ENCODE assay signal across 8 mouse cellular contexts in genomic region chr6:117080973-117081372, GRCm38 (mm10).
DNase-seq lines count a peak whose midpoint lies in the region; ATAC-seq and TF ChIP-seq lines count a peak whose summit lies in the region.

No protein-coding gene starts in this region.

- no peak overlapping the region for H3K9ac ChIP-seq in hindbrain, embryonic 14.5 days
- H3K9ac ChIP-seq in ES-Bruce4 (ENCODE audit: low read depth, poor library complexity, severe bottlenecking) = no peak overlapping the region
- H3K9ac ChIP-seq in limb, embryonic 12.5 days (replicated peaks) = no peak overlapping the region
- no peak overlapping the region for H3K9ac ChIP-seq in hindbrain, embryonic 13.5 days

- DNase-seq in hindbrain, embryonic 10.5 days (ENCODE audit: low spot score) = peak; percentile 28
- no peak for DNase-seq in hindbrain, embryonic 14.5 days (ENCODE audit: low spot score)
- DNase-seq in c-Kit-positive CD71-positive TER-119-positive erythroid progenitor cells, embryonic 14.5 days (ENCODE audit: low spot score) = peak; percentile 5
- no peak for DNase-seq in urinary bladder, adult 2 months (ENCODE audit: low spot score)
- DNase-seq in layer of hippocampus, adult 9-11 months = no peak

- no peaks in the 10 kb centered on the region for H3K9me3 ChIP-seq in hindbrain, embryonic 10.5 days
- no peaks in the 10 kb centered on the region for H3K9me3 ChIP-seq in hindbrain, embryonic 14.5 days (ENCODE audit: control insufficient read depth, low read length)
- 0 out of 2 replicates have a peak, but pooled peaks cover 4% of the 10 kb centered on the region for H3K9me3 ChIP-seq in ES-Bruce4 (replicated peaks; ENCODE audit: control insufficient read depth, insufficient read depth, low read length, poor library complexity, severe bottlenecking)
- H3K9me3 ChIP-seq in limb, embryonic 12.5 days = no peaks in the 10 kb centered on the region
- no peaks in the 10 kb centered on the region for H3K9me3 ChIP-seq in hindbrain, embryonic 13.5 days

- no peak overlapping the region for H3K4me3 ChIP-seq in hindbrain, embryonic 10.5 days
- H3K4me3 ChIP-seq in hindbrain, embryonic 14.5 days (replicated peaks; ENCODE audit: low read length) = no peak overlapping the region
- H3K4me3 ChIP-seq in ES-Bruce4 (ENCODE audit: low read depth, low read length) = no peak overlapping the region
- H3K4me3 ChIP-seq in limb, embryonic 12.5 days (replicated peaks) = no peak overlapping the region
- H3K4me3 ChIP-seq in hindbrain, embryonic 13.5 days = no peak overlapping the region

- WGBS in hindbrain, embryonic 10.5 days = 48% methylated on average over 13 of the region's 13 CpGs
- 50% methylated on average over 13 of the region's 13 CpGs for WGBS in hindbrain, embryonic 14.5 days
- 33% methylated on average over 13 of the region's 13 CpGs for WGBS in limb, embryonic 12.5 days
- 47% methylated on average over 13 of the region's 13 CpGs for WGBS in hindbrain, embryonic 13.5 days

- H3K27ac ChIP-seq in hindbrain, embryonic 10.5 days = no peak overlapping the region
- no peak overlapping the region for H3K27ac ChIP-seq in hindbrain, embryonic 14.5 days
- H3K27ac ChIP-seq in ES-Bruce4 (ENCODE audit: insufficient read depth, low read length) = no peak overlapping the region
- peak overlapping the region; percentile 50; the same call in 1 of the 2 replicates for H3K27ac ChIP-seq in limb, embryonic 12.5 days
- H3K27ac ChIP-seq in hindbrain, embryonic 13.5 days = no peak overlapping the region

- TF ChIP-seq EP300 in ES-Bruce4 (IDR thresholded peaks at IDR 0.05; ENCODE audit: insufficient read depth, low read depth, low read length) = no peak

- no peak for ATAC-seq in hindbrain, embryonic 14.5 days (ENCODE audit: low FRiP score)
- ATAC-seq in limb, embryonic 12.5 days (ENCODE audit: insufficient number of reproducible peaks, insufficient read depth, low FRiP score, low TSS enrichment, low read depth) = peak; percentile 66; the same call in 1 of the 2 replicates
- ATAC-seq in hindbrain, embryonic 13.5 days (ENCODE audit: low FRiP score) = no peak

- H3K4me1 ChIP-seq in hindbrain, embryonic 10.5 days (replicated peaks) = 0 out of 2 replicates have a peak, but pooled peaks cover 6% of the 10 kb centered on the region
- no peaks in the 10 kb centered on the region for H3K4me1 ChIP-seq in hindbrain, embryonic 14.5 days (replicated peaks; ENCODE audit: control insufficient read depth, insufficient read depth, low read length)
- H3K4me1 ChIP-seq in ES-Bruce4 (ENCODE audit: control insufficient read depth, insufficient read depth, low read length) = no peaks in the 10 kb centered on the region
- H3K4me1 ChIP-seq in limb, embryonic 12.5 days (replicated peaks) = peaks cover 41% of the 10 kb centered on the region
- H3K4me1 ChIP-seq in hindbrain, embryonic 13.5 days (replicated peaks) = peaks cover 6% of the 10 kb centered on the region; the same call in 1 of the 2 replicates

- no peak overlapping the region for H3K4me2 ChIP-seq in hindbrain, embryonic 14.5 days (replicated peaks)
- no peak overlapping the region for H3K4me2 ChIP-seq in limb, embryonic 12.5 days
- H3K4me2 ChIP-seq in hindbrain, embryonic 13.5 days = no peak overlapping the region

- no peak for TF ChIP-seq POLR2A in ES-Bruce4 (IDR thresholded peaks at IDR 0.05; ENCODE audit: insufficient read depth, low read length)

- H3K36me3 ChIP-seq in hindbrain, embryonic 10.5 days = no peaks in the 10 kb centered on the region
- no peaks in the 10 kb centered on the region for H3K36me3 ChIP-seq in hindbrain, embryonic 14.5 days (replicated peaks; ENCODE audit: control insufficient read depth, insufficient read depth)
- H3K36me3 ChIP-seq in ES-Bruce4 (ENCODE audit: control insufficient read depth, insufficient read depth, low read length, poor library complexity, severe bottlenecking) = no peaks in the 10 kb centered on the region
- H3K36me3 ChIP-seq in limb, embryonic 12.5 days = no peaks in the 10 kb centered on the region
- H3K36me3 ChIP-seq in hindbrain, embryonic 13.5 days = no peaks in the 10 kb centered on the region

- no peaks in the 10 kb centered on the region for H3K27me3 ChIP-seq in hindbrain, embryonic 10.5 days (ENCODE audit: insufficient read depth, poor library complexity, severe bottlenecking)
- H3K27me3 ChIP-seq in hindbrain, embryonic 14.5 days (ENCODE audit: control insufficient read depth, insufficient read depth, low read length) = no peaks in the 10 kb centered on the region
- H3K27me3 ChIP-seq in ES-Bruce4 (ENCODE audit: control insufficient read depth, insufficient read depth, low read length, poor library complexity, severe bottlenecking) = no peaks in the 10 kb centered on the region; the same call in 1 of the 2 replicates
- peaks cover 6% of the 10 kb centered on the region; the same call in 1 of the 2 replicates for H3K27me3 ChIP-seq in limb, embryonic 12.5 days
- no peaks in the 10 kb centered on the region for H3K27me3 ChIP-seq in hindbrain, embryonic 13.5 days

- TF ChIP-seq CTCF in ES-Bruce4 (IDR thresholded peaks at IDR 0.05; ENCODE audit: low read depth, low read length) = peak; percentile 59

Comparison
In these comparisons a context has a peak if more than half of its experiments do, and no peak if none do; other contexts are left out.
1. DNase-seq: peak in hindbrain, embryonic 10.5 days (single experiment) and c-Kit-positive CD71-positive TER-119-positive erythroid progenitor cells, embryonic 14.5 days (single experiment); none in hindbrain, embryonic 14.5 days (single experiment), urinary bladder, adult 2 months (single experiment) and layer of hippocampus, adult 9-11 months (single experiment).